Mouse (Mus musculus) ovary, postnatal 10 days (tissue): ENCODE data around the gene Pigm.
A peak's percentile ranks its signal among the peaks of the same experiment; 100 is the strongest.

Experiments used
- DNase-seq: peaks from one replicate; pipeline ENCODE4 v3.0.0; 2022; ENCODE audit warnings: low spot score

Pigm gene

DNA sequence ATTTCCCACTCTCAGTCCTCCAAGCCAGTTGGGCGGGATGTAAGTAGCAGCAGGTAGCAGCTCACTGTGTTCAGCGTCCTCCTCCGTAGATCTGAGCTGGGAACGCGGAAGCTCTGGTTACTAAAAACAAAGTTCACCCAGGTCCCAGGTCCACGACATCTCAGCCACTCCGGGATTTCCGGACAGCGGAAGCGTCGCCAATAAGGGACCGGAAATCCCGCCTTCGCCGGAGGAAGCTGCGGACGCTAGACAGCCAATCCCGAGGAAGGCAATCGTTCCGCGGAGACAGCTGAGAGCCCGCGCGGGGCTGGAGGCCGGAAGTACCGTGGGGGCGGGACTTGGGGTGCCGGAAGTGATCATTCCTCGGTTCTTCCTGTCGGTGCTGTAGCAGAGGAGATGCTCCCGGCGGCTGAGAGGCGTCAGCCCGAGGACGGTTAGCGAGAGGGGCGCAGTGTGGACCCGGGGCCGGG lies at the start of gene Pigm:
Gene Pigm, plus strand, starts transcription at position 349 of the 470 bp plus-strand sequence.
- DNase-seq: peak; percentile 83

DNA sequence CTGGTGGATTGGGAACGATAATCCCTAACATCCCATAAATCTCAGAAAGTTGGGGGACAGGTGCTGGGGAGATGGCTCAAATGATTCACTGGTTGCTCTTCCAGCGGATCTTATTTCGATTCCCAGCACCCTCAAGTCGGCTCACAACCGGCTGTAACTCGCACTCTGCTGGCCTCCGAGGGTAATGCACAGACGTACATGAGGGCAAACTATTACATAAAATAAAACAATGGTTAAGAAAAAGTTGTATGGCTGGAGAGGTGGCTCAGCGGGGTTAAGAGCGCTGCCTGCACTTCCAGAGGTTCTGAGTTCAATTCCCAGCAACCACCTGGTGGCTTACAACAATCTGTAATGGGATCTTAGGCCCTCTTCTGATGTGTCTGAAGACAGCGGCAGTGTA lies 49.7 kb upstream of the Pigm start:
- no peak for DNase-seq

DNA sequence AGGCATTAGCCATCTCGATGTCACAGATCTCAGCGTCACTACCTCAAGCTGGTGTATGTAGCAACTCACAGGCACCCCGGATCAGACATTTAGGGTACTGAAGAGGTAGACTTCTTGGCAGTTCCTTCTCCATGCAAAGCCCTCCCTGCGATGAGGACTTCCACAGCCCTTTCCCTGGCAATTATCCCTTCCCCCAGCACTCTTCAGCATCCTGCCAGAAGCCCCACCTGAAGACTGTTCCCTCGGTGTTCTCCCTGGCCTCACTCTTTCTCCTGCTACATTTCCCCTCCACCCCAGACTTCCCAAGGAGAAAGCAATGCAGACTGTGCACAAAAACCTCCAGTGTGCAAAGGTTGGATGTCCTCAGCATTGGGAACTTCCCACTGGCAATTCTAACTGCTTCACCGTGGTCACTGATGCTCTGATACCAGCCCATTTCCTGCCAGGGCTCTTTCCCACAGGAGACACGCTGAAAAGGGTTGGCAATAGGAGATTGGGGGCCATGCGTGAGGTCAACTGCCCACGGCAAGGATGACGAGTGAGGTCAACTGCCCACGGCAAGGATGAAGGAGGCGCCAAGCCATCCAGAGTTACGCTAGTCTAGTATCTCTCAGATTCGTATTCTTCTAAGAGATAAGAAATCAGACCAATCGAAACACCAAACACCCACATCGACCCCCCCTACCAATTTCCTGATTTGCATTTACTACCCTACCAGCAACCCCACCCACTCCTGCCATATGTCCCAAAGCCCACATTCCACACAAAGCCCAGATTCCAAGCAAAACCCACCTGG lies 48.9 kb upstream of the Pigm start:
- DNase-seq: no peak

DNA sequence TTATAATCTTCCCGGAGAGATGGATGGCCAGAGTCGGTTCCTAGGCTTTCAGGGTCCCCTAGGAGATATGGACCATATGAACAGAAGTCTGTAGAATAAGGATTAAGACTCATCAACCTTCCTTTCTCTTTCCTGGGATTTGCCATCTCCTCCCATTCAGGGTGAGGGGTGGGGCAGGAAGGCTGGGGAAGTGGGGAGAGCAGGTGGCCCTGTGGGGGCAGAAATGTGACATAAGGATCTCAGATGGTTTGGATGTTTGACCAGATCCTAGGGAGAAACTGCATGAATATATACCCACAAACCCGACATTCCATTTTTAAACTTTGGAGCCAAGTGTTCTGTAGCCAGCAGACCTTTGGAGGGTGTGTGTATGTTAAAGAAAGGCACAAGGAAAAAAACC lies 48.3 kb upstream of the Pigm start:
- DNase-seq: no peak

DNA sequence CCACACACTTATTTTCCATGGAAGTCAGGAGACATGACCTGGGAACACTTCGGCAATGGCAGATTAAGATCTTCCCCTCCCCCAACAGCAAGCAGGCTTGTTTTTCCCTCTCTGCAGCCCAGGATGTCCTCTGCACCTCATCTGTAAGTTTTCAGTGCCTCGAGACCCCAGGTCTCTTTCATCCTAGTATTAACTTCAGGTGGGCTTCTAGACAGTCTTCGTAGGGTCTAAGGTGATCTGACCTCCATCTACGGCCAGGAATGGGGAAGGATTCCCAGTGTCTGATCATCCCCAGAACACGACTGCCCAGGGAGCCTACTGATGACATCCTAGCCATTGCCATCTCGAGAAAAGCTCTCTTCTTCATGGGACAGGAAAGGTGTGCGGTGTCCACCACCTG lies 47.9 kb upstream of the Pigm start:
- no peak for DNase-seq

DNA sequence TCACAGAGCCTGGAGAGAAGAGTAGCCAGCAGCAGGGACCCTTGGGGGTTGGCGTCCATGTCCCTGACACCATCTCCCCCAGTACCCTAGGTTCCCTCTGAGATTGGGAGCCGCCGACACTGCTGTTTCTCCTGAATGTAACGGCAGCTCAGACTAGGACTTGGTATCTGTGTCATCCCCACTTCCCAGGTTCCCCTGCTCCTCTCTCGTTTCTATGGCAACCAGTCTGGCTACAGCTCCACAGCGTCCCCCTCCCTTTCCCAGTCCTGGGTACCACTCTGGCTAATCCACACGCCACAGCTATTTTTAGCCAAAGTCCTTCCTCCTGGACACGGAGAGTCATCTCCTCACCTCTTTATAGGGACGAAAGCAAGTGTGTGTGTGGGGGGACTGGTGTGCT lies 47.2 kb upstream of the Pigm start, which contains the start of gene Kcnj9:
Gene Kcnj9, minus strand, starts transcription at position 188 of the 400 bp plus-strand sequence.
- DNase-seq: no peak

DNA sequence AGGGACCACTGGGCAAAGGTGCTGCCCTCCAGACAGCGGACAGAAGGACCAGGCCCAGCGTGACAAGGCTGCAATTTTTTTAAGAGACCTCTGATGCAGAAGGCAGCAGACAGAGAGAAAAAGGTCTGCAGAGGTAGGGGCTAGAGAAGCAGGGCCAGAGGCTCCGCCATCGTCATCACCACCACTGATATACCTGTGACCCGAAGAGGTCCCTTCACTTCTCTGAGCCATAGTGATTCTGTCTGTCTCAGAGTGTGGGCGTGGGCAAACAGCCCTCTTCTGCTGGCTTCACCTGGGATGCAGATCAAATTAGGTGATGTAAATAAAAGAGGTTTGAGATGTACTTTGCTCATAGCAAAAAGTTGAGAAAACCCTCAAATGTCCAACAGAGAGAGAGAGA lies 46.7 kb upstream of the Pigm start:
- no peak for DNase-seq

DNA sequence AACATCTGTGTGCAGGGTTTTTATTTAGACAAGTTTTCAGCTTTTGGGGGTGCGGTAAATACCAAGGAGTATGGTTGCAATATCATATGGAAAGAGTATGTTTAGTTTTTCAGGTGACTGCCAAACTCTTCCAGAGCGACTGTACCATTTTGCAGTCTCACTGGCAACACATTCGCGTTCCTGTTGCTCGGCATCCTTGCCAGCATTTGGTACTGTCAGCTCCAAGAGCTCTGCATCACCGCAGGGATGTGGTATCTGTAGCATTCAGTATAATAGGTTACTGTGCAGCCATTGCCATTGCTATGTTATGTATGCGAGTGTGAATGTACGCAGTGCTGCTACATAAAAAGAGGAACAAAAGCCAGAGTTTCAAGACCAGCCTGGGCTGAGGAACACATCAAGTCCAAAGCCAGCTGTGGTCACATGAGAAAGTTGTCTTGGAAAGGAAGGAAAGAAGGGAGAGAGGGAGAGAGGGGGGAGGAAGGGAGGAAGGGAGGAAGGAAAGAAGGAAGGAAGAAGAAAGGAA lies 44.9 kb upstream of the Pigm start:
- no peak for DNase-seq

DNA sequence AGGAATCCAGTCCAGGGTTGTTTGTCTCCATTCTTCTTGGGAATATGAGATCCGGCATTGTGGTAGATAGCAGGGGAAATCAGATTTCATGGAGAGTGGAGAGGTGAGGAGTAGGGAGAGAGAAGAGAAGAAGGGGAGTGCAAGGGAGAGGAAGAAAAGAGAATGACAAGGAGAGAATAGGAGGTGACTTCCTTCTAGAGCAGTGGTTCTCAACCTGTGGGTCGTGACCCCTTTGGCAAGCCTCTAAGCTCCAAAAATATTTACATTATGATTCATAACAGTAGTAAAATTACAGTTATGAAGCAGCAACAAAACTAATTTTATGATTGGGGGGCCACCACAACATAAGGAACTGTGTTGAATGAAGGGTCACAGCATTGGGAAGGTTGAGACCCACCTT lies 43.4 kb upstream of the Pigm start:
- DNase-seq: no peak

DNA sequence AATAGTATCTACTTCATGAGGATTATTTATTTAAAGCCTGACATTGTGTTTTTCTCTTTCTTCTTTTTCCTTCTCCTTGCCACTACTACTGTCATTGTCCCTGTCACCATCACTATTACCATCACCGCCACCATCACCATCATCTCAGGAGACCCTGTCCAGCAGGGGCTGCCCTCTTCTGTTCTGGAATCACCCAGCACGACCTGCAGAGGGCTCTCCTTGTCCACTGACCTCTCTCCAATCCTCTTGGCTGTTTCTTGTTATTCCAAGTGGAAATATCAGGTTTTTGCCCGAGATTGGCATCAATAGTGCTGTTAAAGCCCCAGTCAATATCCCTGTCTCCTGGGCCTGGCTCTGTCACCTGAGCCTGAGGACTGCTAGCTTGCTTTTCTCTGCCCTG lies 42.8 kb upstream of the Pigm start:
- DNase-seq: no peak

DNA sequence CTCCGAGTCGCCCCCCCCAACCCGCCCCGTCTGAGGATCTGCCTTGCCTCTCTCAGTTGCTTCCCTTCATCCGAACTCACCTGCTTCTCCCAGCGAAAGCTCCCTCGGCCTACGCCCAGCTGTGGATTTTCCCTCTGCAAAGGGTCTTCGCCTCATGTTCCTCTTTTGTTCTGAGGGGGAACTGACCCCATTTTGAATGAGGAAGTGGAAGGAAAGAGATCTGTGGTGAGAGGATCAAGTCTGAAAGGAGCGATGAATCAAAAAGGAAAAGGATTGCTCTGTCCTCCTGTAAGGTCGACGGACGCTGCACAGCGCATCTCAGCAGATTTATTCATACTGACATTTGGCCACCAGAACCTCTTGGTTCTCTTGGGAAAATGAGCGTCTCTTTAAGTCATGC lies 40.5 kb upstream of the Pigm start:
- no peak for DNase-seq

DNA sequence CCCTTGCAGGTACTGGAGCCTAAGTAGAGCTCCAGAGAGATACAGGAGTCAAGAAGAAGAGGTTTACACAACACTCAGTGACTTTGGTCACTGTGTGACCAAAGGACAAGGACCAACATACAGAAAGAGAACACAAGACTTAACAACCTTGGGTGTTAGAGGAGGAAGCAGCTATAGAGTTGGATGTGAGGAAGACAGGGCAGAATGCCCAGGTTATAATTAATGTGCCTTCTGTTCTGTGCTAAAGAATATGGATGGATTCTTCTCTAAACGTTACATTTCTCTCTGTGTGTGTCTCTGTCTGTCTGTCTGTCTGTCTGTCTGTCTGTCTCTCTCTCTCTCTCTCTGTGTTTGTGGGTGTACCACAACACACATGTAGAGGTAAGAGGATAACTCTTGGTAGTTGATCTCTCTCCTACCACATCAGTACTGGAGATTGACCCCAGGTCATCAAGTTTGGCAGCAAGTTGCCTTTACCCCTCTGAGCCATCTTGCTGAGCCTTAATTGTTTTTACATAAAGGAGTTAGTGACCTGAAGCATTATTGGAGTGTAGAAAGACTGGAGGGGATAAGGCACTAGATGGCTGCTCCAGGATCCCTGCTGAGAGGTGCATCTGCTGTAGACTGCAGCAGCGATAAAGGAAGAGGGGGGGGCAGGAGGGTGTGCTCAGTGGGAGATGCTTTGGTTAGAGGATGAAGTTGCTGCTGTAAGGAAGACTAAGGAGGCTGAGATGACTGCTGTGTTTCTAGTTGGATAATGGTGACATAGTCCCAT lies 38.7 kb upstream of the Pigm start:
- no peak for DNase-seq

DNA sequence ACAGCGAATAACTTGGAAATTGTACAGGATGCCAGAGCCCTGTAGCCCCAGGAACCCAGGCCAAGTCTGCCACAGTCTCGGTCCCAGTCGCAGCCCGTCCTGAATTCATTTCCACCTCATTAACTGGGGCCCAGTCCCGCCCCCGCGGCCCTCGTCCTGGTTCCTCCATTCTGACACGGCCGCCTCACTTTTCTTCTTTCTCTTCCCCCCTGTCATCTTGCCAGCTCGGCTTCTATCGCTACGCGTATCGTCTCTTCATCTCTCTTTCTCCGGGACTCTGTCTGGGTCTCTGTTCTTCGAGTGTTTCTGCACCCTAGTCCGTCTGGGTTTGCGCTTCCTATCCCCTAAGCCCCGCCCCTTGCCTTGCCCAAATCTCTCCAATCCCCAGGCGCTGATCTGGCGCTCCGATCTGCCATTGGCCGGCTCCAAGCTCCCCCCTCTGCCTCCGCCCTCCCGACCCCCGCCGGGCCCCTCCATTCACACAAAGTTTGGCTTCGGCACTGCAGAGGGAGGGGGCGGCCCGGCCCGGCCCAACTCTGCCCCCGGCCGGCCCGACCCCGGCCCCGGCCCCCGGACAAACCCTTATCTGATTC lies 35.5 kb upstream of the Pigm start, which contains the start of gene Kcnj10:
Gene Kcnj10, plus strand, starts transcription at position 482 of the 593 bp plus-strand sequence.
- no peak for DNase-seq

DNA sequence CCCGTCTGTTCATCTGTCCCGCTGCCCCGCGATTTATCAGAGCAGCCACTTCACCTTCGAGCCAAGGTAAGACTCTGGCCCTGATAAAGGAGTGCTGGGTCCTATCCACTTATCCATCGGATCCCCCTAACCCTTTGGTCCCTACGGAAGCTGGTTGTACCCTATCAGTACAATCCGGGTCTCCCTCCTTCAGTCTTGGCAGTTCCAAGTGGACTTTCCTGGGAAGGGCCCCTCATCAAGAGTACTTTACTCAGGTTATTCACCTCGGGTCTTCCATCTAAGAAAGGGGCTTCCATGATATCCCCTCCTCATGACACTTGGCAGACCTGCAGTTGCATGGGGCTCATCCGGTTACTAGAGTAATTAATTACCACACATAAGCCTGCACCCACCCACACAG lies 35.0 kb upstream of the Pigm start:
- no peak for DNase-seq

DNA sequence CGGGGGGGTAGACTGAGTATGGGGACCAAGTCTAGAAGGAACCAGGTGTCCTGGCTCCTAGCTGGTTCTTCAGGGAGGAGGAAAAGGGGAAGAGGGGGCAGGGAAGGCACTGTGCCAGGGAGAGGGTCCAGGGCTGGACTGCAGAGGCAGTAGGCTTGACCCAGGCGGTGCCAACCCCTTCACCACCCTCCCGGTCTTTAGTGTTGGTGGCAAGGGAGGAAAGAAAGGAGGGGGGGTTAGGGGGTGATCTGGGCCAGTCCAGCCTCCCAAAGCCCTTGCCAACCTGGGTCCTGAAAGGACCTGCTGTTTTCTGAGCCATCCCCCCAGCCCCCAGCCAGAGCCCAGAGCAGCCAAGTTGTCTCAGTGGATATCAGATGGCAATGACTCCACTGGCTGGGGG lies 33.6 kb upstream of the Pigm start:
- no peak for DNase-seq

DNA sequence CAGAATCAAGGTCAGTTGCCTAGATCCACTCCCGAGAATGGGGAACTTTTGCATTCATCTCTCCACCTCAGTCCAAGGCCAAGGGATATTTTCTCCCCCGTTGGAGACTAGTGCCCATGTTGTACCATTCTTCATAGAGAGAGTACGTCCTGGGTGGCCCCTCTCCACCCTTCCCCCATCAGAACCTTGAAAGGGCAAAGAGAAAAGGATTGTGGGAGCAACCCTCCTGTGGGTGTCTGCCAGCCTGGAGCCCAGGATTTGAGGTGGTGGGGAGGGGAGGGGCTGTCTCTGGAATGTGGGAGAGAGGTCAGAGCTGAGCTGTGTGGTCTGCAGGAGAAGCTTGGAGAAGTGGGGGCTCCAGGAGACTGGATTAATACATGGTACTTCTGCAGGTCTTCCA lies 32.4 kb upstream of the Pigm start:
- no peak for DNase-seq

DNA sequence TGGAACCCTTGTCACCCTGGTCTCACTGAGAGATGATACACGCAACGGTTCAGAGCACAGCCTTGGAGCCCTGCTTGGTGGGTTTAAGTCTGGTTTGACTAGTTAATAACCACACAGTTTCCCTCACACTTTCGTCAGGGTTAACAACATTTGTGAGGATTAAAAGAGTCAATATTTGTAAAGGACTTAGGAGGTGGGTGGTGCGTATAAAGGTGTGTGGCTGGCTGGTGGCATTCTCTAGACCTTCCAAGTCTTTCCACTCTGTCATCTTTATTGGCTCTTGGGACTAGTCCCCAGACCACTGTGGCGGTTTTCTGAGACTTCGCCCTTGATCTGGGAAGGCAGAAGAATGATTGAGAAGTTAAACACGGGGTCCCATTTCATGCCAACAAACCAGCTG lies 31.5 kb upstream of the Pigm start:
- no peak for DNase-seq

DNA sequence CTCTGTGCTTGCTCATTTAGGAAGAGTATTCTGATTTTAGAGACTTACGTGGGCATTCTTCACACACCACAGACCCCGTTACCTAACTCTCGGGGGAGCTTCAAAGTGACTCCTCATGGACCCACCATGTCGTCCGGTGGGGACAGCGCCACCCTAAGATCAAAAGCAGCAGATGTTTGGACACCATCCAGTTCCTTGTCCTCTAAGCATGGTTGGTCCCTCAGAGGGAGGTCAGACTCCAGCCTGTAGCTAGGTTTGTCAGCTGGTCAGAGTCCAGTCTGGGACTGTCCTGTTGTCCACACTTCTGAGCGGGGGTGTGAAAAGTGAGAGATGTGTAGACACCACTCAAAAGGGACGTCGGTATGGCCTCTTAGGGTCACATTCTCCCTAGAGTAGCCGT lies 29.6 kb upstream of the Pigm start:
- DNase-seq: no peak

DNA sequence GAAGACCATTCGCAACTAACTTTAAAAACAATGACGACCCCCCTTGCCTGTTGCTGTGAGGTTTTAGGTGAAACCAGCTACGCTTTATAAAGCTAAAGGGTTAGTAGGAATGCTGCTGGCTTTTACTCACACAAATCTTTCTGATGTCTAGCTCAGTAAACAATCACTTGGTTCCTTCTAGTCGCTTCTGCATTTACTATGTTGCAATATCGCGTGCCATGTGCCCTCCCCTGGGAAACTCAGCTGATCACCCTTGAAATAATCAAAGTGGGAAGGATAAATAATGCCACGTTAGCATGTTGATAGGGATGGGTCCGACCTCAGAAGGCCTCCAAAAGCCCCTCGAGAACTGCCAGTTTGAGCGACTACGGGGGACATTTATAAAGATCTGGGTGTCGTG lies 29.0 kb upstream of the Pigm start:
- no peak for DNase-seq

DNA sequence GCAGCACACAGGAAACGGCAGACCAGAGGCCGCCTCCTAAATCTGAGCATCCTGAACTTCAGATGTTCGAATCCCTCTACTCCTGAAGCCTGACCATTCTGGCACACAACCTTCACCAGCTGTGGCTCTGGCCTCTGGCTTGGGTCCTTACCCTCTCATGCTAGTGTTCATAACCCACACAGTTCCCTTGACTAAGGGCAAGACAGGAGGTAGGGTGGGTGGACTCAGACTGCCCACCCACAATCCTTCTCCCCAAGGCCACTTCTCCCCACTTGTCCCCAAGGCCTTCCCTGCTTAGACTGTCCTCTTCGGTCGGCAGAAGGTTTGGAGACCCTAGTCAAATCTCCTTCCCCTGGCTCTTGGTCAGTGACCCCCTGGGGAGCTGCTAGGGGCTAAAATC lies 26.8 kb upstream of the Pigm start:
- no peak for DNase-seq

DNA sequence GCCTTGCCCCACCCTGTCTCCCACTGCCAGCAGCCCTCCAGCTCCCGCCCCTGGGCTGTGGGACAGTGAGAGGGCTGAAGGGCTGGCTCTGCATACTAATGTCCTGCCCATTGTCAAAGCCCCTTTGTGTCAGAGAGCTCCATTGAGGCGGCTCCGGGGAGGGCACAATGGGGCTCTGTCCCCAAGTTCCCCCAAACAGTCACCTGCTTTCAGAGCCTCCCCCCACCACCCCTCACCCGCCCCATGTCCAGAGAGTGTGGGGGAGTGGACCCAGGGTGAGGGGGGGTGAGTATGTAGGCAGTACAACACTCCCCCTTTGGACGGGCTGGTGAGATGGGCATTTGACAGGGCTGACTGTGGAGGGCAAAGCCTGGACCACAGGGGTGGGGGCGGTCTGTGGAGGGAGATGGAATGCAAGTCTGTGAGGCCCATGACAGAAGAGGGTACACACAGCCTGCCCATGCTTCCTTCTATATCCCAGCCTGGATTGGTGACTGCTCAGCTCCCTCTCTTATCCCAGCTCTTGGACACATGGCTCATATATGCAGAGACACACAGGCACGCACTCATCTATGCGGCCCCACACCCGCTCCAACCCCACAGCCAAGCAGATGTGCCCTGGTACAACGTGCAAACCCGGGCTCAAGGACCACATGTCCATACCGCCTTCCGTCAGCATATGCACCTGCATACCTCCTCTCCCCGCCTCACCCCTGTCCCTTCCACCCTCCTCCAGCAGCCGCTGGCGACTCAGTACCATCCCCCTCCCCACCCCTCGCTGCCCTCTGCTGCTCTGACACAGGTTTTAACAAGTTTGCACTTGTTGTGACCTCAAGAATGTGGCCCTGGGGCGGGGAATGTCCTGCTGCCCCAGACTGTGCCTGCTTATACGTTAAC lies 26.2 kb upstream of the Pigm start:
- no peak for DNase-seq

DNA sequence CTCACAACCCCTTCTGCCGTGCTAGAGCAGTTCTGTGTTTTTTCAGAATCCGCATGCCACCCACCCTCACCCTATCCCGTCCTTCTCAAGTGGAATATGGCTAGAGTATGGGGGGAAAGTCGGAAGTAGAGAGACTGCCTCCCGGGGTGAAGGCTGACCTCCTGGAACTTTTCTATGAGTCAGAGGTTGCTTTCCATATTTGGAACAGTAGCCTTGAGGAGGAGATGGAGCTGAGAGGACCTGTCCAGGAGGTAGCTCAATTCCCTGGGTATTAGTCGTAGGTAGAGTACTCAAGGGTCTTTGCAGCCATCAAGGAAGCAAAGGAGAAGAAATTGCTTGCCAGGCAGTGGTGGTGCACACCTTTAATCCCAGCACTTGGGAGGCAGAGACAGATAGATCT lies 24.3 kb upstream of the Pigm start:
- DNase-seq: no peak
